Mouse (Mus musculus): ENCODE measurements at regions not wholly inside any gene's neighbourhood (a gene's known extent, or its start where the extent isn't known, plus 50 kb on each side); places are given as distances from the start of the nearest gene placed in this dataset.

GRCm38 (mm10) chr8:8951186-8951585, 260.9 kb upstream of the Arglu1 start:
- no peak for ATAC-seq
- H3K9ac ChIP-seq, result no peak overlapping the region
- H3K4me2 ChIP-seq (ENCODE audit: low read depth), result no peak overlapping the region
- H3K27ac ChIP-seq (ENCODE audit: low read depth, low read length), result no peak overlapping the region
- 57% methylated on average over 9 of the region's 9 CpGs for WGBS
- no peaks in the 10 kb centered on the region for H3K27me3 ChIP-seq (ENCODE audit: insufficient read depth, low read length)
- no peaks in the 10 kb centered on the region for H3K9me3 ChIP-seq (ENCODE audit: low read length)
- DNase-seq, result no peak
- no peaks in the 10 kb centered on the region for H3K4me1 ChIP-seq (ENCODE audit: insufficient read depth)
- H3K36me3 ChIP-seq (ENCODE audit: insufficient read depth), result no peaks in the 10 kb centered on the region
- H3K4me3 ChIP-seq (ENCODE audit: low read depth, low read length), result no peak overlapping the region
- TF ChIP-seq CTCF (IDR thresholded peaks at IDR 0.05; ENCODE audit: low read depth), result no peak

GRCm38 (mm10) chr8:8947516-8948161, 257.3 kb upstream of the Arglu1 start:
- Histone ChIP-seq H3K36me3 (ENCODE audit: insufficient read depth) (no peaks in the 10 kb centered on the region), H3K27ac (ENCODE audit: low read depth, low read length) (no peak overlapping the region), H3K9me3 (ENCODE audit: low read length) (no peaks in the 10 kb centered on the region), H3K4me2 (ENCODE audit: low read depth) (no peak overlapping the region), H3K27me3 (ENCODE audit: insufficient read depth, low read length) (no peaks in the 10 kb centered on the region), H3K4me1 (ENCODE audit: insufficient read depth) (no peaks in the 10 kb centered on the region), H3K9ac (no peak overlapping the region), H3K4me3 (ENCODE audit: low read depth, low read length) (no peak overlapping the region)
- no peak for TF ChIP-seq CTCF (IDR thresholded peaks at IDR 0.05; ENCODE audit: low read depth)
- 42% methylated on average over 7 of the region's 7 CpGs for WGBS
- peak; percentile 70 for ATAC-seq
- no peak for DNase-seq

- H3K36me3 ChIP-seq (ENCODE audit: insufficient read depth), result no peaks in the 10 kb centered on the region
- DNase-seq (no peak), ATAC-seq (no peak)
- H3K4me1 ChIP-seq (ENCODE audit: insufficient read depth), result peaks cover 3% of the 10 kb centered on the region; the same call in 1 of the 2 replicates
- no peaks in the 10 kb centered on the region for H3K9me3 ChIP-seq (ENCODE audit: low read length)
- H3K27ac ChIP-seq (ENCODE audit: low read depth, low read length), result no peak overlapping the region
- H3K9ac ChIP-seq, result no peak overlapping the region
- TF ChIP-seq CTCF (IDR thresholded peaks at IDR 0.05; ENCODE audit: low read depth), result no peak
- no peaks in the 10 kb centered on the region for H3K27me3 ChIP-seq (ENCODE audit: insufficient read depth, low read length)
- H3K4me3 ChIP-seq (ENCODE audit: low read depth, low read length), result no peak overlapping the region
- WGBS, result 40% methylated on average over 6 of the region's 6 CpGs
- H3K4me2 ChIP-seq (ENCODE audit: low read depth), result no peak overlapping the region
These were observed 252.7 kb upstream of the Arglu1 start for GRCm38 (mm10) chr8:8942991-8943390.

- H3K27ac ChIP-seq (ENCODE audit: low read depth, low read length), result no peak overlapping the region
- H3K27me3 ChIP-seq (ENCODE audit: insufficient read depth, low read length), result no peaks in the 10 kb centered on the region
- no peak for DNase-seq
- H3K36me3 ChIP-seq (ENCODE audit: insufficient read depth), result no peaks in the 10 kb centered on the region
- 52% methylated on average over 4 of the region's 4 CpGs for WGBS
- no peak overlapping the region for H3K4me2 ChIP-seq (ENCODE audit: low read depth)
- no peak overlapping the region for H3K4me3 ChIP-seq (ENCODE audit: low read depth, low read length)
- no peaks in the 10 kb centered on the region for H3K9me3 ChIP-seq (ENCODE audit: low read length)
- H3K4me1 ChIP-seq (ENCODE audit: insufficient read depth), result peaks cover 3% of the 10 kb centered on the region; the same call in 1 of the 2 replicates
- no peak for TF ChIP-seq CTCF (IDR thresholded peaks at IDR 0.05; ENCODE audit: low read depth)
- no peak overlapping the region for H3K9ac ChIP-seq
- no peak for ATAC-seq
These were observed 250.6 kb upstream of the Arglu1 start for GRCm38 (mm10) chr8:8940899-8941298.

- ATAC-seq, result no peak
- Histone ChIP-seq H3K27ac (ENCODE audit: low read depth, low read length) (no peak overlapping the region), H3K9ac (no peak overlapping the region), H3K4me3 (ENCODE audit: low read depth, low read length) (no peak overlapping the region), H3K4me2 (ENCODE audit: low read depth) (no peak overlapping the region), H3K4me1 (ENCODE audit: insufficient read depth) (peaks cover 3% of the 10 kb centered on the region; the same call in 1 of the 2 replicates), H3K27me3 (ENCODE audit: insufficient read depth, low read length) (no peaks in the 10 kb centered on the region), H3K9me3 (ENCODE audit: low read length) (no peaks in the 10 kb centered on the region), H3K36me3 (ENCODE audit: insufficient read depth) (no peaks in the 10 kb centered on the region)
- whole genome bisulfite sequencing, result 83% methylated on average over 7 of the region's 7 CpGs
- TF ChIP-seq CTCF (IDR thresholded peaks at IDR 0.05; ENCODE audit: low read depth), result no peak
- no peak for DNase-seq
These were observed 248.2 kb upstream of the Arglu1 start for GRCm38 (mm10) chr8:8938536-8938935.

GRCm38 (mm10) chr8:8932466-8932865, 242.1 kb upstream of the Arglu1 start:
- Histone ChIP-seq H3K36me3 (ENCODE audit: insufficient read depth) (no peaks in the 10 kb centered on the region), H3K9me3 (ENCODE audit: low read length) (no peaks in the 10 kb centered on the region), H3K4me3 (ENCODE audit: low read depth, low read length) (no peak overlapping the region), H3K27ac (ENCODE audit: low read depth, low read length) (no peak overlapping the region), H3K9ac (no peak overlapping the region), H3K27me3 (ENCODE audit: insufficient read depth, low read length) (no peaks in the 10 kb centered on the region), H3K4me1 (ENCODE audit: insufficient read depth) (no peaks in the 10 kb centered on the region), H3K4me2 (ENCODE audit: low read depth) (no peak overlapping the region)
- TF ChIP-seq CTCF (IDR thresholded peaks at IDR 0.05; ENCODE audit: low read depth), result no peak
- 56% methylated on average over 3 of the region's 3 CpGs for WGBS
- DNase-seq (no peak), ATAC-seq (peak; percentile 55; the same call in 1 of the 2 replicates)

- H3K36me3 ChIP-seq (ENCODE audit: insufficient read depth), result no peaks in the 10 kb centered on the region
- H3K4me2 ChIP-seq (ENCODE audit: low read depth), result no peak overlapping the region
- no peak overlapping the region for H3K9ac ChIP-seq
- H3K27ac ChIP-seq (ENCODE audit: low read depth, low read length), result no peak overlapping the region
- H3K4me3 ChIP-seq (ENCODE audit: low read depth, low read length), result no peak overlapping the region
- no peaks in the 10 kb centered on the region for H3K27me3 ChIP-seq (ENCODE audit: insufficient read depth, low read length)
- ATAC-seq (no peak), DNase-seq (no peak)
- no peaks in the 10 kb centered on the region for H3K9me3 ChIP-seq (ENCODE audit: low read length)
- 78% methylated on average over 6 of the region's 6 CpGs for WGBS
- no peak for TF ChIP-seq CTCF (IDR thresholded peaks at IDR 0.05; ENCODE audit: low read depth)
- H3K4me1 ChIP-seq (ENCODE audit: insufficient read depth), result no peaks in the 10 kb centered on the region
These were observed 241.4 kb upstream of the Arglu1 start for GRCm38 (mm10) chr8:8931746-8932145.

Measured in forebrain, postnatal 0 days (tissue).